Comparison of ENCODE assay signal across 8 mouse cellular contexts in genomic region chr5:115652681-115653575, GRCm38 (mm10). TPM values are rescaled to one million over a fixed set of nuclear protein-coding genes. Genes with fewer than 3 reads are reported as not detected.
DNase-seq lines count a peak whose midpoint lies in the region; ATAC-seq lines count a peak whose summit lies in the region.

No protein-coding gene starts in this region.

- DNase-seq in adrenal gland, adult 18-20 months (ENCODE audit: low spot score in 2 of 2) = peak; percentile 100
- peak; percentile 98 for DNase-seq in embryo, embryonic 11 days
- DNase-seq in gastrocnemius, postnatal 25 days = peak; percentile 99
- peak; percentile 100 for DNase-seq in intestine, embryonic 14.5 days (ENCODE audit: low spot score)
- peak; percentile 100 for DNase-seq in left cerebral cortex, postnatal 14 days (ENCODE audit: low spot score in 2 of 2)
- peak; percentile 98 for DNase-seq in mesoderm, embryonic 11.5 days (ENCODE audit: low read depth, low spot score)
- peak; percentile 99 to 100 for DNase-seq in right cerebral cortex, postnatal 36 days (ENCODE audit: low spot score in 2 of 2)
- DNase-seq in yolk sac, embryonic 10.5 days (ENCODE audit: low spot score) = peak; percentile 99

- peak overlapping the region; percentile 42 for H3K4me3 ChIP-seq in intestine, embryonic 14.5 days (ENCODE audit: low read depth, low read length)

- intact Hi-C loops in left cerebral cortex, postnatal 14 days (cut with DNase I) = loop anchor here (2.0 to 10.0 kb wide), 2 partner anchors 80 to 252 kb away; no protein-coding TSS in a partner anchor

- H3K36me3 ChIP-seq in intestine, embryonic 14.5 days (ENCODE audit: control insufficient read depth, insufficient read depth, low read length) = peaks cover 3% of the 10 kb centered on the region

- peak overlapping the region; percentile 44; the same call in 1 of the 2 replicates for H3K27ac ChIP-seq in intestine, embryonic 14.5 days (ENCODE audit: low read depth)

- peak overlapping the region; percentile 64 for H3K4me2 ChIP-seq in intestine, embryonic 14.5 days (ENCODE audit: low read length)

- peaks cover 6% of the 10 kb centered on the region; the same call in 1 of the 2 replicates for H3K4me1 ChIP-seq in intestine, embryonic 14.5 days (replicated peaks; ENCODE audit: control insufficient read depth, insufficient read depth, low read length)

- WGBS in intestine, embryonic 14.5 days = 3% methylated on average over 35 of the region's 35 CpGs

- no peaks in the 10 kb centered on the region for H3K9me3 ChIP-seq in intestine, embryonic 14.5 days (ENCODE audit: control insufficient read depth, low read length)

- H3K9ac ChIP-seq in intestine, embryonic 14.5 days (ENCODE audit: low read length) = peak overlapping the region; percentile 53

- no peaks in the 10 kb centered on the region for H3K27me3 ChIP-seq in intestine, embryonic 14.5 days (replicated peaks; ENCODE audit: control insufficient read depth, insufficient read depth, low read length)

- ATAC-seq in intestine, embryonic 14.5 days (replicated peaks; ENCODE audit: low FRiP score, low TSS enrichment, low read depth) = peak; percentile 99

RNA-seq across cellular contexts. Expression of gene Rab35, which starts 21.2 kb away (rescaled TPM):
- total RNA-seq in adrenal gland, adult 18-20 months (2021) = 10 to 100 TPM; 60.6 to 64.4 TPM
- total RNA-seq in gastrocnemius, postnatal 25 days (2021) = 10 to 100 TPM; 28.1 to 31.2 TPM
- polyA plus RNA-seq in intestine, embryonic 14.5 days (2014; fragmentation: Nextera tagmentation; extraction: Ambion mirVana) = 16.3 and 19.5 TPM in 2 replicates
- total RNA-seq in left cerebral cortex, postnatal 14 days (2021) = 10 to 100 TPM; 85.5 to 86.3 TPM

Comparison
In these comparisons a context has a peak if more than half of its experiments do, and no peak if none do; other contexts are left out.
1. Peak in every context shown above with its lines: DNase-seq, ATAC-seq, H3K4me3 ChIP-seq and H3K27ac ChIP-seq.